Mouse (Mus musculus): ENCODE data around the gene Cuzd1. TPM values are rescaled to one million over a fixed set of nuclear protein-coding genes. Genes with fewer than 3 reads are reported as not detected.

The Cuzd1 gene
- total RNA-seq (2021), result under 1 TPM; 0.19 to 0.31 TPM
- long read RNA-seq, experiment 1, result 0 reads
- long read RNA-seq, experiment 2, result 0 reads

GRCm38 (mm10) chr7:131322192-131322591, at the start of gene Cuzd1:
TSS of gene Cuzd1 (minus strand) at chr7:131322292.
- no peak for DNase-seq

GRCm38 (mm10) chr7:131371470-131371860, 49.4 kb upstream of the Cuzd1 start:
- no peak for DNase-seq

- peak; percentile 89 for DNase-seq
These were observed 48.8 kb upstream of the Cuzd1 start, which contains the start of gene Pstk for GRCm38 (mm10) chr7:131370648-131371469. TSS of gene Pstk (plus strand) at chr7:131371141.

- no peak for DNase-seq
These were observed 42.0 kb upstream of the Cuzd1 start for GRCm38 (mm10) chr7:131364131-131364530.

- peak; percentile 92 for DNase-seq
These were observed 40.7 kb upstream of the Cuzd1 start, which contains the start of gene 2310057M21Rik for GRCm38 (mm10) chr7:131362615-131363300. TSS of gene 2310057M21Rik (minus strand) at chr7:131362759.

- DNase-seq, result no peak
These were observed 40.1 kb upstream of the Cuzd1 start for GRCm38 (mm10) chr7:131362269-131362614.

- no peak for DNase-seq
These were observed 34.0 kb upstream of the Cuzd1 start for GRCm38 (mm10) chr7:131356105-131356504.

- peak; percentile 14 for DNase-seq
These were observed 23.9 kb upstream of the Cuzd1 start for GRCm38 (mm10) chr7:131345856-131346541.

GRCm38 (mm10) chr7:131337502-131338068, 15.5 kb upstream of the Cuzd1 start:
- DNase-seq, result no peak

GRCm38 (mm10) chr7:131333564-131333963, 11.5 kb upstream of the Cuzd1 start, which contains the start of gene Fam24a:
TSS of gene Fam24a (plus strand) at chr7:131333864.
- no peak for DNase-seq

- DNase-seq, result no peak
These were observed 9.6 kb upstream of the Cuzd1 start for GRCm38 (mm10) chr7:131331688-131332087.

GRCm38 (mm10) chr7:131329416-131329815, 7.3 kb upstream of the Cuzd1 start, which contains the start of gene Fam24b:
TSS of gene Fam24b (minus strand) at chr7:131329516.
- no peak for DNase-seq

- no peak for DNase-seq
These were observed 5.0 kb upstream of the Cuzd1 start for GRCm38 (mm10) chr7:131327054-131327453.

GRCm38 (mm10) chr7:131318340-131318739, 3.8 kb downstream of the Cuzd1 start:
- DNase-seq, result no peak

- no peak for DNase-seq
These were observed 4.5 kb downstream of the Cuzd1 start for GRCm38 (mm10) chr7:131317587-131317986.

- DNase-seq, result no peak
These were observed 7.6 kb downstream of the Cuzd1 start for GRCm38 (mm10) chr7:131314493-131314892.

GRCm38 (mm10) chr7:131306733-131307132, 15.4 kb downstream of the Cuzd1 start:
- no peak for DNase-seq

- DNase-seq, result no peak
These were observed 18.8 kb downstream of the Cuzd1 start for GRCm38 (mm10) chr7:131303340-131303739.

GRCm38 (mm10) chr7:131297151-131297550, 24.9 kb downstream of the Cuzd1 start:
- DNase-seq, result no peak

- no peak for DNase-seq
These were observed 56.2 kb downstream of the Cuzd1 start for GRCm38 (mm10) chr7:131265851-131266250.

GRCm38 (mm10) chr7:131264251-131264650, 57.8 kb downstream of the Cuzd1 start:
- DNase-seq, result no peak

- DNase-seq, result no peak
These were observed 61.1 kb downstream of the Cuzd1 start for GRCm38 (mm10) chr7:131260946-131261345.

Measured in gastrocnemius, postnatal 25 days (tissue).